Mouse (Mus musculus) stomach, embryonic 14.5 days (tissue): ENCODE results near the gene Gtsf2. TPM values are rescaled to one million over a fixed set of nuclear protein-coding genes. Genes with fewer than 3 reads are reported as not detected.

Source experiments
- ATAC-seq: fragments of 200-750 bp; cut with Nextera tagmentation; 2 replicates; pipeline ENCODE4 v1.8.0; 2017; ENCODE audit warnings: low read depth, moderate TSS enrichment; ENCODE audit not compliant: insufficient number of reproducible peaks, insufficient read depth, low FRiP score
- H3K27ac ChIP-seq: fragments of 300-500 bp; sonication (generic); 2 replicates; pipeline ENCODE4 v1.5.1; 2014; ENCODE audit warnings: mild to moderate bottlenecking, low read length, moderate library complexity, mixed read lengths
- H3K27me3 ChIP-seq: fragments of 300-500 bp; sonication (generic); 2 replicates; pipeline ENCODE4 v1.6.1; 2014; ENCODE audit warnings: low read length, control low read depth, mixed read lengths; ENCODE audit not compliant: control insufficient read depth, insufficient read depth
- H3K36me3 ChIP-seq: fragments of 300-500 bp; sonication (generic); 2 replicates; pipeline ENCODE4 v1.6.1; 2014; ENCODE audit warnings: mild to moderate bottlenecking, control low read depth, low read length, moderate library complexity, mixed read lengths; ENCODE audit not compliant: control insufficient read depth, insufficient read depth
- H3K4me1 ChIP-seq: fragments of 300-500 bp; sonication (generic); 2 replicates; pipeline ENCODE4 v1.6.1; 2014; ENCODE audit warnings: low read length, control low read depth, mixed read lengths; ENCODE audit not compliant: control insufficient read depth, insufficient read depth
- H3K4me2 ChIP-seq: fragments of 300-500 bp; sonication (generic); replicated peaks from 2 replicates; pipeline ENCODE4 v1.6.1; 2014; ENCODE audit warnings: low read depth, low read length, control low read depth
- H3K4me3 ChIP-seq: fragments of 300-500 bp; sonication (generic); 2 replicates; pipeline ENCODE4 v1.5.1; 2014; ENCODE audit warnings: low read depth, low read length, control low read depth
- H3K9ac ChIP-seq: fragments of 300-500 bp; sonication (generic); replicated peaks from 2 replicates; pipeline ENCODE4 v1.6.1; 2014; ENCODE audit warnings: low read depth, mild to moderate bottlenecking, control low read depth, low read length, moderate library complexity, mixed read lengths
- H3K9me3 ChIP-seq: fragments of 300-500 bp; sonication (generic); 2 replicates; pipeline ENCODE4 v1.6.1; 2016; ENCODE audit warnings: low read depth, low read length, control low read depth; ENCODE audit not compliant: control insufficient read depth
- WGBS: fragments of 180-500 bp; shearing (Covaris S2); extraction: QIAGEN DNeasy Blood & Tissue Kit; methylation state at CpG from one replicate; pipeline ENCODE4 v1.1.7; 2014; 5-methylcytosine and 5-hydroxymethylcytosine counted together
- polyA plus RNA-seq: library from polyadenylated mRNA; unstranded; fragments of >200 nt; fragmentation: Nextera tagmentation; extraction: Ambion mirVana; gene quantifications from 2 replicates; pipeline ENCODE4 v1.2.1, GENCODE M21; 2014

Gtsf2 gene
- polyA plus RNA-seq = not detected in 2 replicates

GRCm38 (mm10) chr15:103448369-103448768 is at the start of gene Gtsf2:
TSS of gene Gtsf2 (minus strand) at chr15:103448469.
- WGBS = 49% methylated on average over 3 of the region's 3 CpGs
- Histone ChIP-seq H3K36me3 (no peaks in the 10 kb centered on the region), H3K9ac (no peak within 1 kb of the TSS), H3K9me3 (no peaks in the 10 kb centered on the region), H3K27ac (no peak within 1 kb of the TSS), H3K4me3 (no peak within 1 kb of the TSS), H3K4me2 (no peak within 1 kb of the TSS), H3K4me1 (no peaks in the 10 kb centered on the region), H3K27me3 (no peaks in the 10 kb centered on the region)
- ATAC-seq = no peak

GRCm38 (mm10) chr15:103496204-103497140 is 48.2 kb upstream of the Gtsf2 start:
- no peak overlapping the region for H3K9ac ChIP-seq
- H3K9me3 ChIP-seq = no peaks in the 10 kb centered on the region
- no peak overlapping the region for H3K4me2 ChIP-seq
- no peak for ATAC-seq
- H3K36me3 ChIP-seq = no peaks in the 10 kb centered on the region
- H3K27ac ChIP-seq = no peak overlapping the region
- no peak overlapping the region for H3K4me3 ChIP-seq
- no peaks in the 10 kb centered on the region for H3K27me3 ChIP-seq
- WGBS = 69% methylated on average over 10 of the region's 10 CpGs
- H3K4me1 ChIP-seq = no peaks in the 10 kb centered on the region; the same call in 1 of the 2 replicates

GRCm38 (mm10) chr15:103488336-103488735 is 40.1 kb upstream of the Gtsf2 start:
- Histone ChIP-seq H3K4me3 (no peak overlapping the region), H3K4me1 (peaks cover 3% of the 10 kb centered on the region; the same call in 1 of the 2 replicates), H3K27me3 (no peaks in the 10 kb centered on the region), H3K9me3 (no peaks in the 10 kb centered on the region), H3K36me3 (no peaks in the 10 kb centered on the region), H3K9ac (no peak overlapping the region), H3K4me2 (no peak overlapping the region), H3K27ac (no peak overlapping the region; the same call in 1 of the 2 replicates)
- WGBS = 58% methylated on average over 4 of the region's 4 CpGs
- no peak for ATAC-seq

- Histone ChIP-seq H3K9me3 (no peaks in the 10 kb centered on the region), H3K27ac (no peak overlapping the region), H3K27me3 (no peaks in the 10 kb centered on the region), H3K4me1 (0 out of 2 replicates have a peak, but pooled peaks cover 3% of the 10 kb centered on the region), H3K4me3 (no peak overlapping the region), H3K36me3 (no peaks in the 10 kb centered on the region), H3K4me2 (no peak overlapping the region), H3K9ac (no peak overlapping the region)
- ATAC-seq = no peak
- WGBS = 39% methylated on average over 1 of the region's 1 CpGs
Measured at GRCm38 (mm10) chr15:103486658-103487057, 38.4 kb upstream of the Gtsf2 start.

- 67% methylated on average over 3 of the region's 3 CpGs for WGBS
- Histone ChIP-seq H3K4me3 (no peak overlapping the region), H3K4me2 (no peak overlapping the region), H3K36me3 (no peaks in the 10 kb centered on the region), H3K27me3 (no peaks in the 10 kb centered on the region), H3K9ac (no peak overlapping the region), H3K9me3 (no peaks in the 10 kb centered on the region), H3K27ac (no peak overlapping the region), H3K4me1 (0 out of 2 replicates have a peak, but pooled peaks cover 3% of the 10 kb centered on the region)
- ATAC-seq = no peak
Measured at GRCm38 (mm10) chr15:103485106-103485505, 36.8 kb upstream of the Gtsf2 start.

GRCm38 (mm10) chr15:103484490-103484889 is 36.2 kb upstream of the Gtsf2 start:
- no peak overlapping the region for H3K27ac ChIP-seq
- H3K4me3 ChIP-seq = no peak overlapping the region
- H3K9ac ChIP-seq = no peak overlapping the region
- no peaks in the 10 kb centered on the region for H3K36me3 ChIP-seq
- H3K4me1 ChIP-seq = 0 out of 2 replicates have a peak, but pooled peaks cover 3% of the 10 kb centered on the region
- no peak overlapping the region for H3K4me2 ChIP-seq
- WGBS = 54% methylated on average over 2 of the region's 2 CpGs
- no peak for ATAC-seq
- H3K27me3 ChIP-seq = no peaks in the 10 kb centered on the region
- H3K9me3 ChIP-seq = no peaks in the 10 kb centered on the region

- Histone ChIP-seq H3K9ac (no peak overlapping the region), H3K27ac (no peak overlapping the region), H3K36me3 (no peaks in the 10 kb centered on the region), H3K9me3 (no peaks in the 10 kb centered on the region), H3K27me3 (no peaks in the 10 kb centered on the region), H3K4me3 (no peak overlapping the region), H3K4me1 (0 out of 2 replicates have a peak, but pooled peaks cover 2% of the 10 kb centered on the region), H3K4me2 (no peak overlapping the region)
- WGBS = 3% methylated on average over 1 of the region's 1 CpGs
- no peak for ATAC-seq
Measured at GRCm38 (mm10) chr15:103482488-103482887, 34.2 kb upstream of the Gtsf2 start.

GRCm38 (mm10) chr15:103480129-103480528 is 31.9 kb upstream of the Gtsf2 start:
- no peak for ATAC-seq
- Histone ChIP-seq H3K9me3 (no peaks in the 10 kb centered on the region), H3K4me3 (no peak overlapping the region), H3K4me2 (no peak overlapping the region), H3K4me1 (no peaks in the 10 kb centered on the region), H3K9ac (no peak overlapping the region), H3K36me3 (no peaks in the 10 kb centered on the region), H3K27ac (no peak overlapping the region), H3K27me3 (no peaks in the 10 kb centered on the region)
- 60% methylated on average over 2 of the region's 2 CpGs for WGBS
